Mouse (Mus musculus) liver, adult 2 months (tissue): ENCODE results near the gene Ccdc146.

ENCODE experiments used
- CTCF ChIP-seq: fragments of 200-500 bp; IDR thresholded peaks from 2 replicates; pipeline ENCODE4 v1.5.1; 2011; ENCODE audit warnings: low read depth, low read length, control low read depth
- POLR2A ChIP-seq: fragments of 200-500 bp; IDR thresholded peaks from 2 replicates; pipeline ENCODE4 v1.6.1; 2011; ENCODE audit warnings: low read length, control low read depth; ENCODE audit not compliant: insufficient read depth; ENCODE audit errors: extremely low read depth

DNA sequence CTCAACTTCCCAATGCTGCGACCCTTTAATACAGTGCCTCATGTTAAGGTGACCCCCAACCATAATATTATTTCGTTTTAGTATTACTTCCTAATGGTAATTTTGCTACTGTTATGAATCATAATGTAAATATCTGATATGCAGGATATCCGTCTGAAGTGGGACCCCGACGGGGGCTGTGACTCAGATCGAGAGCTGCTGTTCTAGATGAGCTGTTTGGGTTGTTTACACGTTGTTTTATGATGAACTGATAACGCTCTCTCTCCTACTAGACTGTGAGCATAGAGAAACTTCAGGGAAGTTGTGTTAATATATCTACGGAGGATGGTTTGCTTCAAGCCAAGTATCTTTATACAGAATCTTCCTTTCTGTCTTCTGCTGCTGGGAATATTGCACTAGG is 14.0 kb upstream of the Ccdc146 start:
- TF ChIP-seq CTCF (no peak), POLR2A (no peak)
